In the genomic region with DNA sequence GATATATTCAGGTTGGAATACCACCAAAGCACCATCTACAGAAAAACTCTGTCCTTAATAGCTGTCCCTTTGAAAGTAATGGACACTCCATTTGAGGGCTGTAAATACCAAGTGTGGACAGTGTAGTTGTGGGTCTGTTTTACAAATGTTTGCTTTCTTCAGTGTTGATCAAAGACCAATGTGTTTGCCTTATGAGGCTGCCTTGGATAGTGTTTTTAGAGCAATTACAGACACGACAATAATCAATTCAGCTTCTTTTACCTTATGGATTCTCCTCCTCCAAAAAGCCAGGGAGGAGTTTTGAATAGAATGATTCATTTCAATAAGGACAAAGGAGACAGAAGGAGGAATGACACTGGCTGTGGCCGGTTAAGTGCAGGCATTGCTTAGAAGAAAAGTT, we compare ENCODE assay signal across 30 mouse cellular contexts. TPM values are rescaled to one million over a fixed set of nuclear protein-coding genes. Genes with fewer than 3 reads are reported as not detected.
DNase-seq lines count a peak whose midpoint lies in the region; ATAC-seq lines count a peak whose summit lies in the region.
"Had no signal": no experiment of that assay in that cellular context is flagged by ENCODE, and none has a peak within 500 bp of the region (broad histone marks: within the 10 kb centered on the region; RNA-seq: fewer than 3 reads in every experiment).

No protein-coding gene starts in this region.

- no peak overlapping the region for H3K4me2 ChIP-seq in hindbrain, embryonic 11.5 days (replicated peaks; ENCODE audit: low read depth, low read length)
- H3K4me2 ChIP-seq: embryonic facial prominence, embryonic 12.5 days; embryonic facial prominence, embryonic 15.5 days; heart, embryonic 12.5 days; heart, embryonic 15.5 days; hindbrain, embryonic 13.5 days; intestine, embryonic 15.5 days had no signal

- no peaks in the 10 kb centered on the region for H3K9me3 ChIP-seq in hindbrain, embryonic 10.5 days
- no peaks in the 10 kb centered on the region for H3K9me3 ChIP-seq in hindbrain, embryonic 11.5 days (ENCODE audit: control insufficient read depth, low read length)
- H3K9me3 ChIP-seq: embryonic facial prominence, embryonic 12.5 days; embryonic facial prominence, embryonic 15.5 days; heart, embryonic 12.5 days; heart, embryonic 15.5 days; hindbrain, embryonic 13.5 days; intestine, embryonic 15.5 days had no signal

- H3K9ac ChIP-seq in hindbrain, embryonic 11.5 days (ENCODE audit: low read depth, low read length): no peak overlapping the region
- H3K9ac ChIP-seq: embryonic facial prominence, embryonic 12.5 days; embryonic facial prominence, embryonic 15.5 days; forebrain, postnatal 0 days; heart, embryonic 12.5 days; heart, embryonic 15.5 days; hindbrain, embryonic 13.5 days; intestine, embryonic 15.5 days had no signal

- H3K4me1 ChIP-seq in hindbrain, embryonic 10.5 days (replicated peaks): peaks cover 63% of the 10 kb centered on the region
- H3K4me1 ChIP-seq in hindbrain, embryonic 11.5 days (replicated peaks; ENCODE audit: control insufficient read depth, insufficient read depth, low read length): peaks cover 5% of the 10 kb centered on the region

- no peak for DNase-seq in hindbrain, embryonic 10.5 days (ENCODE audit: low spot score)
- DNase-seq in hindbrain, embryonic 11.5 days (ENCODE audit: low spot score): no peak
- peak; percentile 34 for DNase-seq in ES-CJ7 (ENCODE audit: low read depth, low spot score)
- peak; percentile 51 for DNase-seq in ZHBTc4 (ENCODE audit: low read depth, low spot score)
- peak; percentile 17 for DNase-seq in embryo, embryonic 9.5 days (ENCODE audit: extremely low spot score)
- DNase-seq in frontal cortex, postnatal 25 days (ENCODE audit: low spot score in 2 of 2): no peak
- DNase-seq in heart, postnatal 10 days: no peak
- DNase-seq: adrenal gland, postnatal 10 days; B cell, adult 2 months; cerebellum, adult 11-12 months; cerebellum, adult 9-10 months; gastrocnemius, postnatal 25 days; heart, adult 18-20 months; heart, postnatal 14 days; heart, postnatal 4 days; kidney, adult 11 months had no signal

- H3K27me3 ChIP-seq in hindbrain, embryonic 10.5 days (ENCODE audit: insufficient read depth, poor library complexity, severe bottlenecking): peaks cover 95% of the 10 kb centered on the region
- peaks cover 47% of the 10 kb centered on the region for H3K27me3 ChIP-seq in hindbrain, embryonic 11.5 days (ENCODE audit: control insufficient read depth, insufficient read depth, low read length)
- H3K27me3 ChIP-seq: CH12.LX had no signal

- no peaks in the 10 kb centered on the region for H3K36me3 ChIP-seq in hindbrain, embryonic 10.5 days
- H3K36me3 ChIP-seq in hindbrain, embryonic 11.5 days (ENCODE audit: control insufficient read depth, insufficient read depth, low read length): no peaks in the 10 kb centered on the region
- H3K36me3 ChIP-seq: embryonic facial prominence, embryonic 12.5 days; embryonic facial prominence, embryonic 15.5 days; heart, embryonic 12.5 days; heart, embryonic 15.5 days; hindbrain, embryonic 13.5 days; intestine, embryonic 15.5 days had no signal

- 3% methylated on average over 2 of the region's 2 CpGs for WGBS in hindbrain, embryonic 10.5 days
- 1% methylated on average over 2 of the region's 2 CpGs for WGBS in hindbrain, embryonic 11.5 days

- H3K4me3 ChIP-seq in hindbrain, embryonic 10.5 days: peak overlapping the region; percentile 11; the same call in 1 of the 2 replicates
- no peak overlapping the region for H3K4me3 ChIP-seq in hindbrain, embryonic 11.5 days (ENCODE audit: low read depth, low read length)
- H3K4me3 ChIP-seq: embryonic facial prominence, embryonic 12.5 days; embryonic facial prominence, embryonic 15.5 days; heart, embryonic 12.5 days; hindbrain, embryonic 13.5 days; intestine, embryonic 15.5 days had no signal

- intact Hi-C loops in heart, postnatal 10 days (cut with DNase I): loop anchor here (10.0 kb wide), 1 partner anchor 253 kb away; no protein-coding TSS in a partner anchor

- H3K27ac ChIP-seq in hindbrain, embryonic 10.5 days: no peak overlapping the region
- H3K27ac ChIP-seq in hindbrain, embryonic 11.5 days (ENCODE audit: low read depth, low read length): no peak overlapping the region
- H3K27ac ChIP-seq: embryonic facial prominence, embryonic 12.5 days; embryonic facial prominence, embryonic 15.5 days; heart, embryonic 15.5 days; hindbrain, embryonic 13.5 days; intestine, embryonic 15.5 days had no signal

- no peak for ATAC-seq in hindbrain, embryonic 11.5 days (ENCODE audit: low FRiP score)
- ATAC-seq: forebrain, embryonic 14.5 days; forebrain, postnatal 0 days; hindbrain, embryonic 16.5 days; intestine, embryonic 15.5 days had no signal

RNA-seq across cellular contexts. Expression of a gene that starts 7.9 kb away (rescaled TPM):
- 9.1 and 12.0 TPM in 2 replicates for polyA plus RNA-seq in hindbrain, embryonic 10.5 days (2016; fragmentation: Nextera tagmentation; extraction: Ambion mirVana)
- 10.8 and 12.2 TPM in 2 replicates for polyA plus RNA-seq in hindbrain, embryonic 11.5 days (2014; fragmentation: Nextera tagmentation; extraction: Ambion mirVana)
- total RNA-seq in heart, postnatal 10 days (2021): not detected
- total RNA-seq: adrenal gland, adult 18-20 months; adrenal gland, postnatal 10 days; CH12.LX; gastrocnemius, adult 8-10 months; gastrocnemius, postnatal 25 days; heart, adult 18-20 months; heart, postnatal 14 days; heart, postnatal 4 days; MEL had no signal
- polyA plus RNA-seq: gonadal fat pad, adult 2 months; heart, embryonic 15.5 days; intestine, embryonic 15.5 days had no signal

Comparison
In these comparisons a context has a peak if more than half of its experiments do, and no peak if none do; other contexts are left out.
1. DNase-seq: peak in ES-CJ7 (single experiment), ZHBTc4 (single experiment) and embryo, embryonic 9.5 days (single experiment); none in hindbrain, embryonic 10.5 days (single experiment), hindbrain, embryonic 11.5 days (single experiment), frontal cortex, postnatal 25 days (0 of 2) and heart, postnatal 10 days (0 of 2).